Mouse (Mus musculus): ENCODE data around the gene Bmper. TPM values are rescaled to one million over a fixed set of nuclear protein-coding genes. Genes with fewer than 3 reads are reported as not detected.

Bmper gene
- polyA plus RNA-seq, 1 experiment from 2014 or later, result 10.9 TPM

- Histone ChIP-seq H3K4me3 (ENCODE audit: low read depth, low read length) (no peak overlapping the region), H3K4me1 (ENCODE audit: control insufficient read depth, insufficient read depth, low read length) (no peaks in the 10 kb centered on the region), H3K4me2 (no peak overlapping the region), H3K27ac (ENCODE audit: low read depth, low read length) (no peak overlapping the region), H3K9ac (ENCODE audit: low read depth, low read length) (no peak overlapping the region), H3K27me3 (ENCODE audit: control insufficient read depth, insufficient read depth, low read length) (no peaks in the 10 kb centered on the region), H3K36me3 (ENCODE audit: control insufficient read depth, insufficient read depth, low read length) (no peaks in the 10 kb centered on the region), H3K9me3 (replicated peaks; ENCODE audit: control insufficient read depth, low read length) (no peaks in the 10 kb centered on the region)
- ATAC-seq (replicated peaks; ENCODE audit: insufficient number of reproducible peaks, low FRiP score, low TSS enrichment), result no peak
- 82% methylated on average over 3 of the region's 3 CpGs for WGBS (ENCODE audit: insufficient replicate concordance)
Measured at GRCm38 (mm10) chr9:23327830-23328229, 105.0 kb downstream of the Bmper start.

- Histone ChIP-seq H3K4me3 (ENCODE audit: low read depth, low read length) (no peak overlapping the region), H3K4me2 (no peak overlapping the region), H3K9ac (ENCODE audit: low read depth, low read length) (no peak overlapping the region), H3K9me3 (replicated peaks; ENCODE audit: control insufficient read depth, low read length) (no peaks in the 10 kb centered on the region), H3K36me3 (ENCODE audit: control insufficient read depth, insufficient read depth, low read length) (no peaks in the 10 kb centered on the region), H3K4me1 (ENCODE audit: control insufficient read depth, insufficient read depth, low read length) (no peaks in the 10 kb centered on the region), H3K27ac (ENCODE audit: low read depth, low read length) (no peak overlapping the region), H3K27me3 (ENCODE audit: control insufficient read depth, insufficient read depth, low read length) (no peaks in the 10 kb centered on the region)
- 76% methylated on average over 3 of the region's 3 CpGs for WGBS (ENCODE audit: insufficient replicate concordance)
- no peak for ATAC-seq (replicated peaks; ENCODE audit: insufficient number of reproducible peaks, low FRiP score, low TSS enrichment)
Measured at GRCm38 (mm10) chr9:23333041-23333622, 110.3 kb downstream of the Bmper start.

- Histone ChIP-seq H3K4me3 (ENCODE audit: low read depth, low read length) (no peak overlapping the region), H3K27me3 (ENCODE audit: control insufficient read depth, insufficient read depth, low read length) (no peaks in the 10 kb centered on the region), H3K36me3 (ENCODE audit: control insufficient read depth, insufficient read depth, low read length) (no peaks in the 10 kb centered on the region), H3K9me3 (replicated peaks; ENCODE audit: control insufficient read depth, low read length) (no peaks in the 10 kb centered on the region), H3K4me1 (ENCODE audit: control insufficient read depth, insufficient read depth, low read length) (0 out of 2 replicates have a peak, but pooled peaks cover 4% of the 10 kb centered on the region), H3K27ac (ENCODE audit: low read depth, low read length) (no peak overlapping the region), H3K4me2 (no peak overlapping the region), H3K9ac (ENCODE audit: low read depth, low read length) (no peak overlapping the region)
- ATAC-seq (replicated peaks; ENCODE audit: insufficient number of reproducible peaks, low FRiP score, low TSS enrichment), result no peak
Measured at GRCm38 (mm10) chr9:23340551-23340950, 117.7 kb downstream of the Bmper start.

GRCm38 (mm10) chr9:23341246-23341645, 118.4 kb downstream of the Bmper start:
- H3K9ac ChIP-seq (ENCODE audit: low read depth, low read length), result no peak overlapping the region
- H3K4me1 ChIP-seq (ENCODE audit: control insufficient read depth, insufficient read depth, low read length), result 0 out of 2 replicates have a peak, but pooled peaks cover 4% of the 10 kb centered on the region
- H3K4me3 ChIP-seq (ENCODE audit: low read depth, low read length), result no peak overlapping the region
- H3K27me3 ChIP-seq (ENCODE audit: control insufficient read depth, insufficient read depth, low read length), result no peaks in the 10 kb centered on the region
- no peak overlapping the region for H3K27ac ChIP-seq (ENCODE audit: low read depth, low read length)
- ATAC-seq (replicated peaks; ENCODE audit: insufficient number of reproducible peaks, low FRiP score, low TSS enrichment), result no peak
- H3K4me2 ChIP-seq, result no peak overlapping the region
- no peaks in the 10 kb centered on the region for H3K36me3 ChIP-seq (ENCODE audit: control insufficient read depth, insufficient read depth, low read length)
- H3K9me3 ChIP-seq (replicated peaks; ENCODE audit: control insufficient read depth, low read length), result no peaks in the 10 kb centered on the region

- no peak overlapping the region for H3K4me2 ChIP-seq
- no peaks in the 10 kb centered on the region for H3K27me3 ChIP-seq (ENCODE audit: control insufficient read depth, insufficient read depth, low read length)
- ATAC-seq (replicated peaks; ENCODE audit: insufficient number of reproducible peaks, low FRiP score, low TSS enrichment), result no peak
- no peaks in the 10 kb centered on the region for H3K9me3 ChIP-seq (replicated peaks; ENCODE audit: control insufficient read depth, low read length)
- H3K9ac ChIP-seq (ENCODE audit: low read depth, low read length), result no peak overlapping the region
- H3K4me1 ChIP-seq (ENCODE audit: control insufficient read depth, insufficient read depth, low read length), result 0 out of 2 replicates have a peak, but pooled peaks cover 4% of the 10 kb centered on the region
- H3K4me3 ChIP-seq (ENCODE audit: low read depth, low read length), result no peak overlapping the region
- no peaks in the 10 kb centered on the region for H3K36me3 ChIP-seq (ENCODE audit: control insufficient read depth, insufficient read depth, low read length)
- H3K27ac ChIP-seq (ENCODE audit: low read depth, low read length), result no peak overlapping the region
Measured at GRCm38 (mm10) chr9:23344353-23344752, 121.5 kb downstream of the Bmper start.

GRCm38 (mm10) chr9:23345093-23345844, 122.4 kb downstream of the Bmper start:
- Histone ChIP-seq H3K4me1 (ENCODE audit: control insufficient read depth, insufficient read depth, low read length) (0 out of 2 replicates have a peak, but pooled peaks cover 4% of the 10 kb centered on the region), H3K27me3 (ENCODE audit: control insufficient read depth, insufficient read depth, low read length) (no peaks in the 10 kb centered on the region), H3K4me2 (no peak overlapping the region), H3K36me3 (ENCODE audit: control insufficient read depth, insufficient read depth, low read length) (no peaks in the 10 kb centered on the region), H3K9ac (ENCODE audit: low read depth, low read length) (no peak overlapping the region), H3K9me3 (replicated peaks; ENCODE audit: control insufficient read depth, low read length) (no peaks in the 10 kb centered on the region), H3K4me3 (ENCODE audit: low read depth, low read length) (no peak overlapping the region), H3K27ac (ENCODE audit: low read depth, low read length) (no peak overlapping the region)
- ATAC-seq (replicated peaks; ENCODE audit: insufficient number of reproducible peaks, low FRiP score, low TSS enrichment), result no peak
- 31% methylated on average over 8 of the region's 8 CpGs for WGBS (ENCODE audit: insufficient replicate concordance)

GRCm38 (mm10) chr9:23349603-23350002, 126.7 kb downstream of the Bmper start:
- H3K9ac ChIP-seq (ENCODE audit: low read depth, low read length), result no peak overlapping the region
- no peak for ATAC-seq (replicated peaks; ENCODE audit: insufficient number of reproducible peaks, low FRiP score, low TSS enrichment)
- H3K4me2 ChIP-seq, result no peak overlapping the region
- peaks cover 8% of the 10 kb centered on the region; the same call in 1 of the 2 replicates for H3K4me1 ChIP-seq (ENCODE audit: control insufficient read depth, insufficient read depth, low read length)
- no peak overlapping the region for H3K4me3 ChIP-seq (ENCODE audit: low read depth, low read length)
- H3K9me3 ChIP-seq (replicated peaks; ENCODE audit: control insufficient read depth, low read length), result no peaks in the 10 kb centered on the region
- no peaks in the 10 kb centered on the region for H3K36me3 ChIP-seq (ENCODE audit: control insufficient read depth, insufficient read depth, low read length)
- WGBS (ENCODE audit: insufficient replicate concordance), result 69% methylated on average over 5 of the region's 5 CpGs
- H3K27ac ChIP-seq (ENCODE audit: low read depth, low read length), result no peak overlapping the region
- H3K27me3 ChIP-seq (ENCODE audit: control insufficient read depth, insufficient read depth, low read length), result no peaks in the 10 kb centered on the region

GRCm38 (mm10) chr9:23351400-23351799, 128.5 kb downstream of the Bmper start:
- Histone ChIP-seq H3K27me3 (ENCODE audit: control insufficient read depth, insufficient read depth, low read length) (no peaks in the 10 kb centered on the region), H3K36me3 (ENCODE audit: control insufficient read depth, insufficient read depth, low read length) (no peaks in the 10 kb centered on the region), H3K4me3 (ENCODE audit: low read depth, low read length) (no peak overlapping the region), H3K9me3 (replicated peaks; ENCODE audit: control insufficient read depth, low read length) (no peaks in the 10 kb centered on the region), H3K27ac (ENCODE audit: low read depth, low read length) (no peak overlapping the region), H3K4me2 (no peak overlapping the region), H3K4me1 (ENCODE audit: control insufficient read depth, insufficient read depth, low read length) (peaks cover 4% of the 10 kb centered on the region; the same call in 1 of the 2 replicates), H3K9ac (ENCODE audit: low read depth, low read length) (no peak overlapping the region)
- 82% methylated on average over 8 of the region's 8 CpGs for WGBS (ENCODE audit: insufficient replicate concordance)
- no peak for ATAC-seq (replicated peaks; ENCODE audit: insufficient number of reproducible peaks, low FRiP score, low TSS enrichment)

GRCm38 (mm10) chr9:23352396-23352795, 129.5 kb downstream of the Bmper start:
- no peaks in the 10 kb centered on the region for H3K36me3 ChIP-seq (ENCODE audit: control insufficient read depth, insufficient read depth, low read length)
- no peak overlapping the region for H3K4me2 ChIP-seq
- H3K9me3 ChIP-seq (replicated peaks; ENCODE audit: control insufficient read depth, low read length), result no peaks in the 10 kb centered on the region
- no peak overlapping the region for H3K9ac ChIP-seq (ENCODE audit: low read depth, low read length)
- no peak for ATAC-seq (replicated peaks; ENCODE audit: insufficient number of reproducible peaks, low FRiP score, low TSS enrichment)
- H3K4me1 ChIP-seq (ENCODE audit: control insufficient read depth, insufficient read depth, low read length), result peaks cover 4% of the 10 kb centered on the region; the same call in 1 of the 2 replicates
- H3K27ac ChIP-seq (ENCODE audit: low read depth, low read length), result no peak overlapping the region
- H3K4me3 ChIP-seq (ENCODE audit: low read depth, low read length), result no peak overlapping the region
- WGBS (ENCODE audit: insufficient replicate concordance), result 90% methylated on average over 2 of the region's 2 CpGs
- no peaks in the 10 kb centered on the region for H3K27me3 ChIP-seq (ENCODE audit: control insufficient read depth, insufficient read depth, low read length)
